Mouse (Mus musculus) colon, adult 2 months (tissue): ENCODE data around the gene Ecsit. TPM values are rescaled to one million over a fixed set of nuclear protein-coding genes. Genes with fewer than 3 reads are reported as not detected.

Experiments used
- polyA plus RNA-seq: library from polyadenylated mRNA; depleted of rRNA; stranded (reverse); fragments of >200 nt; gene quantifications from 2 replicates; pipeline ENCODE4 v1.2.3, GENCODE M21; 2012; rRNA removed

The Ecsit gene
- 36.5 and 42.9 TPM in 2 replicates for polyA plus RNA-seq

GRCm38 (mm10) chr9:22085022-22085834 lies at the start of gene Ecsit:
Gene Ecsit (minus strand): TSS chr9:22085438.

GRCm38 (mm10) chr9:22116740-22117426 lies 31.6 kb upstream of the Ecsit start, which contains the start of gene Elof1:
Gene Elof1 (minus strand): TSS chr9:22117172.

DNA sequence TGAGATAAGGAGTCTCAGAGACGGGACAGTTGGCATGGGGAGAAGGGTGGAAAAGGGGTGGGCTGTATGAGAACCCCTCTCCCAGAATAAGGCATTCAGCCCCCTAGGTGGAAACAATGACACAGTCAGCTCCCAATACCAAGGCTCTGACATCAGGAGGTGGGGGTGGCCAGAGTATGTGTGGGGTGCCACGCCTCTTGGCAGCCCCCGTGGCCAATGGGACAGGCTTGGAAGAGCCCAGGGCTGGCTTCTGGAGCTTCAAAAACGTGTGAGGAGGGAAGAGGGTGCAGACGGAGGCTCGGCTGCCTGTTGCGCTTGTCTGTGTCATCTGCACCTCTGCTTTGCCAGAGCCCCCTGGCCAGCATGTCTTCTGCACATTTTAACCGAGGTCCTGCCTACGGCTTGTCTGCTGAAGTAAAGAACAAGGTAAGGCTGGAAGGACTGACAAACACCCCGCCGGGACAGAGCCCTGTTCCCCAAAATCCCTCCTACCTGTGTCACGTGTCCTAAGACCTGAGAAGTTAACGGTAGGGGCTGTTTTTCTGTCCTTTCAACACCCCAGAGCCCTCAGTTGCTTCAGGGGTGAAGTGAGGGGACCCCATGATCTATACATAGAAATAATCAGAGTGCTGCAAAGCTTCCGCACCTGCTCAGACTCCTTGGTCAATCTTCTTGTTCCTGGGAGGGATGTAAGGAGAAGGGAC lies 13.9 kb upstream of the Ecsit start, which contains the start of gene Cnn1:
Gene Cnn1, plus strand, starts transcription at position 224 of the 704 bp plus-strand sequence.

DNA sequence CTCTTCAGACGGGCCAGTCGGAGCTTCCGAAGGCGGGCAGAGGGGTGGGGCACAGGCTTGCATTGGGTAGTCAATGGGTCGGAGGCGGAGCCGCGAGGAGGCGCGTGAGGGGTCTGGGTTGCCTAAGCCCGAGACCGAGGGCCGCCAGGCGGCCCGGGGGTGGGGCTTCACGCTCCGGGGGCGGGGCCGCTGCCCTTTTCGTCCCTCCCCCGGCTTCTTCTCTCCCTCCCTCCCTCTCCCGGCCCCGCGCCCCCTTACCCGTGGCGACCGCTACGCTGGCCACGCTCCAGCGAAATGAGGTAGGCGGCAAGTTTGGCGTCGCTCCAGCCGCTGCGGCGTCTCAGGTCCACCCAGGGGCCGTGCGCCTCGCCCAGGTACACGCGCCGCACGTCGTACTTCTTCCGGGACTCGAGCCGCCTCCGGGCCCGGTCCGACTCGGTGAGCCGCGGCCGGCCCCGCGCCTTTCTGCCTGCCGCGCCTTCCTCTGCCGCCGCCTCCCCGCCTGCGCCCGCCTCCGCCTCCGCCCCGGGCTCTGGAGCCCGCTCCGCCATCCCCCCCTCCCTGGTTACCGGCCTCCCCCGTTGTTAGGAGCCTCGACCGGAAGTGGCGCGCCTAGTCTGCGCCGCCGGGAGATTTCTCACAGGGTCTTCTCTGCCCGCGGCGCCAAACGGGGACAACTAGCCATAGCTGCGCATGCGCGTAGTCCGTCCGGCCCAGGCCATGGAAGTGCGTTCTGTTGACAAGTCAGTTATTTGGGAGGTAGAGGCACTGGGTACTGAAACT lies 14.3 kb downstream of the Ecsit start, which contains the start of the genes Gm49318 and Zfp653:
Gene Gm49318, minus strand, starts transcription at position 469 of the 783 bp plus-strand sequence.
Gene Zfp653, minus strand, starts transcription at position 586 of the 783 bp plus-strand sequence.

GRCm38 (mm10) chr9:22051958-22052254 lies 33.3 kb downstream of the Ecsit start, which contains the start of gene Elavl3:
Gene Elavl3 (minus strand): TSS chr9:22052023.

Other genes with a start within 250 kb of the Ecsit start
- 3.7 TPM in 2 replicates for gene Angptl8, start 249.9 kb downstream of the Ecsit start, polyA plus RNA-seq
- gene Dock6, start 232.8 kb downstream of the Ecsit start, polyA plus RNA-seq, result 98.9 and 106 TPM in 2 replicates
- gene Rab3d, start 167.2 kb downstream of the Ecsit start, polyA plus RNA-seq, result 231 and 273 TPM in 2 replicates
- 3.5 and 4.3 TPM in 2 replicates for gene Ccdc159, start 158.0 kb downstream of the Ecsit start, polyA plus RNA-seq
- 140 and 146 TPM in 2 replicates for gene Tmem205, start 157.9 kb downstream of the Ecsit start, polyA plus RNA-seq
- 14.2 and 16.6 TPM in 2 replicates for gene Plppr2, start 148.4 kb downstream of the Ecsit start, polyA plus RNA-seq
- 10.7 and 11.4 TPM in 2 replicates for gene Swsap1, start 129.7 kb downstream of the Ecsit start, polyA plus RNA-seq
- 2.7 and 3.2 TPM in 2 replicates for gene Epor, start 121.9 kb downstream of the Ecsit start, polyA plus RNA-seq
- gene Rgl3, start 96.0 kb downstream of the Ecsit start, polyA plus RNA-seq, result 19.5 and 21.6 TPM in 2 replicates
- gene Ccdc151, start 82.8 kb downstream of the Ecsit start, polyA plus RNA-seq, result 0.09 and 0.17 TPM in 2 replicates
- 93.8 and 123 TPM in 2 replicates for gene Prkcsh, start 82.6 kb downstream of the Ecsit start, polyA plus RNA-seq
- gene Elavl3, start 33.4 kb downstream of the Ecsit start, polyA plus RNA-seq, result 1.0 and 1.1 TPM in 2 replicates
- gene Gm49318, start 14.2 kb downstream of the Ecsit start, polyA plus RNA-seq, result not detected in 2 replicates
- 15.4 and 17.0 TPM in 2 replicates for gene Zfp653, start 14.1 kb downstream of the Ecsit start, polyA plus RNA-seq
- 1,015 and 1,314 TPM in 2 replicates for gene Cnn1, start 13.8 kb upstream of the Ecsit start, polyA plus RNA-seq
- 153 and 199 TPM in 2 replicates for gene Elof1, start 31.7 kb upstream of the Ecsit start, polyA plus RNA-seq
- 443 and 452 TPM in 2 replicates for gene Acp5, start 50.3 kb upstream of the Ecsit start, polyA plus RNA-seq
- gene Pigyl, start 71.4 kb upstream of the Ecsit start, polyA plus RNA-seq, result 46.7 and 79.5 TPM in 2 replicates
- gene Zfp872, start 102.7 kb upstream of the Ecsit start, polyA plus RNA-seq, result not detected in 2 replicates
- gene Zfp809, start 140.3 kb upstream of the Ecsit start, polyA plus RNA-seq, result 11.6 and 18.9 TPM in 2 replicates
- gene Zfp599, start 174.5 kb upstream of the Ecsit start, polyA plus RNA-seq, result 0.25 and 0.40 TPM in 2 replicates
- gene Zfp810, start 222.2 kb upstream of the Ecsit start, polyA plus RNA-seq, result 3.6 and 4.0 TPM in 2 replicates